Mouse (Mus musculus): ENCODE measurements around the gene Lzts3. TPM values are rescaled to one million over a fixed set of nuclear protein-coding genes. Genes with fewer than 3 reads are reported as not detected.

The Lzts3 gene
- total RNA-seq (2012; rRNA removed) (1.9 and 2.1 TPM in 2 replicates), polyA plus RNA-seq (2012; ENCODE audit: insufficient read depth in 1 of 2, insufficient read length in 2 of 2, low read depth in 1 of 2, low replicate concordance in 2 of 2, missing spikeins in 1 of 2) (1 to 10 TPM in 1 of 2 experiments, not detected in 1; 4.5 TPM)

- Histone ChIP-seq H3K9me3 (replicated peaks; ENCODE audit: insufficient read depth, low read length) (no peaks in the 10 kb centered on the region), H3K36me3 (ENCODE audit: control insufficient read depth in 1 of 2, insufficient read depth in 2 of 2, low read length in 2 of 2) (peaks cover 0 to 6% of the 10 kb centered on the region in 2 experiments; a peak in 2 of 4 replicates), H3K27ac (ENCODE audit: control insufficient read depth, low read depth, low read length) (no peak within 1 kb of the TSS), H3K79me2 (ENCODE audit: control insufficient read depth, insufficient read depth, low read length, poor library complexity) (no peaks in the 10 kb centered on the region), H3K4me1 (ENCODE audit: control insufficient read depth in 1 of 2, insufficient read depth in 2 of 2, low read length in 2 of 2) (peaks cover 0 to 8% of the 10 kb centered on the region in 2 experiments; a peak in 3 of 4 replicates), H3K9ac (ENCODE audit: control insufficient read depth, low read depth, low read length, poor library complexity, severe bottlenecking) (peak within 1 kb of the TSS; percentile 81), H3K4me3 (ENCODE audit: control insufficient read depth in 1 of 2, insufficient read depth in 1 of 2, low read depth in 2 of 2, low read length in 2 of 2) (peak within 1 kb of the TSS; percentile 66 to 84), H3K27me3 (ENCODE audit: control insufficient read depth in 1 of 2, insufficient read depth in 2 of 2, low read length in 2 of 2) (no peaks in the 10 kb centered on the region)
- TF ChIP-seq MAFK (IDR thresholded peaks at IDR 0.05; ENCODE audit: borderline replicate concordance, low read depth, low read length) (no peak), POLR2AphosphoS2 (IDR thresholded peaks at IDR 0.05; ENCODE audit: low read length) (no peak), NELFE (IDR thresholded peaks at IDR 0.05; ENCODE audit: low read depth, low read length) (peak; percentile 55), SIN3A (IDR thresholded peaks at IDR 0.05; ENCODE audit: low read length) (peak; percentile 55; the same call in 1 of the 2 replicates), CHD2 (IDR thresholded peaks at IDR 0.05; ENCODE audit: low read length) (no peak), MAZ (IDR thresholded peaks at IDR 0.05; ENCODE audit: low read depth, low read length) (peak; percentile 52; the same call in 1 of the 2 replicates), E2F4 (IDR thresholded peaks at IDR 0.05; ENCODE audit: borderline replicate concordance, low read depth, low read length) (no peak), ZNF384 (IDR thresholded peaks at IDR 0.05; ENCODE audit: low read depth, low read length) (no peak), TAL1 (IDR thresholded peaks at IDR 0.05; ENCODE audit: low read length) (no peak), RCOR1 (IDR thresholded peaks at IDR 0.05; ENCODE audit: low read depth, low read length) (no peak), POLR2A (IDR thresholded peaks at IDR 0.05; ENCODE audit: control insufficient read depth in 1 of 2, insufficient read depth in 1 of 2, low read depth in 1 of 2, low read length in 2 of 2, poor library complexity in 1 of 2) (peak; percentile 30 to 63; a peak in 2 of 4 replicates), ELF1 (IDR thresholded peaks at IDR 0.05; ENCODE audit: low read depth, low read length) (no peak), CTCF (IDR thresholded peaks at IDR 0.05 in 2 of 3, conservative IDR thresholded peaks at IDR 0.05 in 1 of 3; ENCODE audit: control insufficient read depth in 1 of 3, insufficient read depth in 1 of 3, low read depth in 2 of 3, low read length in 3 of 3, poor library complexity in 1 of 3, severe bottlenecking in 1 of 3) (no peak), UBTF (IDR thresholded peaks at IDR 0.05; ENCODE audit: borderline replicate concordance, insufficient read depth, low read depth, low read length) (no peak), TBP (IDR thresholded peaks at IDR 0.05; ENCODE audit: low read depth, low read length) (0 out of 2 replicates have a peak, but pooled peaks have one; percentile 20), TCF12 (IDR thresholded peaks at IDR 0.05; ENCODE audit: low read depth, low read length) (peak; percentile 4; the same call in 1 of the 2 replicates), ZMIZ1 (IDR thresholded peaks at IDR 0.05; ENCODE audit: low read depth, low read length) (peak; percentile 49; the same call in 1 of the 2 replicates), ZC3H11A (IDR thresholded peaks at IDR 0.05; ENCODE audit: low read depth, low read length) (no peak), JUND (IDR thresholded peaks at IDR 0.05; ENCODE audit: low read depth, low read length) (no peak), GATA1 (IDR thresholded peaks at IDR 0.05; ENCODE audit: low read depth, low read length) (no peak), NRF1 (IDR thresholded peaks at IDR 0.05; ENCODE audit: insufficient read depth, low read depth, low read length, poor library complexity, severe bottlenecking) (0 out of 2 replicates have a peak, but pooled peaks have one; percentile 26), MXI1 (IDR thresholded peaks at IDR 0.05; ENCODE audit: low read depth, low read length) (no peak), HCFC1 (IDR thresholded peaks at IDR 0.05; ENCODE audit: low read depth, low read length) (peak; percentile 49; the same call in 1 of the 2 replicates), MYB (IDR thresholded peaks at IDR 0.05; ENCODE audit: low read depth, low read length) (no peak), POLR2AphosphoS5 (IDR thresholded peaks at IDR 0.05; ENCODE audit: borderline replicate concordance, low read depth, low read length) (no peak), USF2 (IDR thresholded peaks at IDR 0.05; ENCODE audit: borderline replicate concordance in 1 of 2, insufficient read depth in 1 of 2, low read depth in 1 of 2, low read length in 2 of 2) (no peak)
- DNase-seq (ENCODE audit: low read depth, low spot score): peak; percentile 88
Measured at GRCm38 (mm10) chr2:130642684-130643369, at the start of gene Lzts3. Lzts3 (minus strand) TSS chr2:130642803.
